Mouse (Mus musculus) liver, embryonic 14.5 days (tissue): ENCODE measurements at regions not wholly inside any gene's neighbourhood (a gene's known extent, or its start where the extent isn't known, plus 50 kb on each side); places are given as distances from the start of the nearest gene placed in this dataset.

Experiments
- ATAC-seq: fragments of 200-750 bp; cut with Nextera tagmentation; 2 replicates; pipeline ENCODE4 v1.8.0; 2017; ENCODE audit warnings: moderate number of reproducible peaks, mild to moderate bottlenecking, moderate library complexity; ENCODE audit not compliant: insufficient read depth
- DNase-seq, 3 experiments: peaks; one replicate each; pipeline ENCODE4 v3.0.0-alpha.2; 2012 to 2013; ENCODE audit warnings: low read depth in 3 of 3, low spot score in 3 of 3
- H3K27ac ChIP-seq: fragments of 300-500 bp; sonication (generic); 2 replicates; pipeline ENCODE4 v1.5.1; 2014; ENCODE audit warnings: moderate library complexity, mild to moderate bottlenecking, control low read depth, inconsistent platforms
- H3K27me3 ChIP-seq: fragments of 300-500 bp; sonication (generic); 2 replicates; pipeline ENCODE4 v1.6.1; 2014; ENCODE audit warnings: mild to moderate bottlenecking, low read length, moderate library complexity; ENCODE audit not compliant: control insufficient read depth, insufficient read depth
- H3K36me3 ChIP-seq: fragments of 300-500 bp; sonication (generic); replicated peaks from 2 replicates; pipeline ENCODE4 v1.6.1; 2014; ENCODE audit warnings: low read depth; ENCODE audit not compliant: control insufficient read depth, insufficient read depth
- H3K4me1 ChIP-seq, 2 experiments: fragments of 200-500 bp in 1 of 2; fragments of 300-500 bp in 1 of 2; sonication (generic) in 1 of 2; replicated peaks; 2 replicates each; pipeline ENCODE4 v1.6.1; 2012 to 2014; ENCODE audit warnings: antibody characterized with exemption in 1 of 2, inconsistent platforms in 1 of 2, low read length in 1 of 2; ENCODE audit not compliant: control insufficient read depth in 2 of 2, insufficient read depth in 2 of 2
- H3K4me2 ChIP-seq: fragments of 300-500 bp; sonication (generic); 2 replicates; pipeline ENCODE4 v1.6.1; 2014; ENCODE audit warnings: low read depth, mild to moderate bottlenecking, control low read depth, moderate library complexity
- H3K4me3 ChIP-seq, 2 experiments: fragments of 200-500 bp in 1 of 2; fragments of 300-500 bp in 1 of 2; sonication (generic) in 1 of 2; 2 replicates each; pipeline ENCODE4 v1.5.1; 2012 to 2014; ENCODE audit warnings: low read depth in 2 of 2, low read length in 2 of 2, mild to moderate bottlenecking in 2 of 2, control low read depth in 1 of 2, inconsistent platforms in 1 of 2, moderate library complexity in 1 of 2; ENCODE audit not compliant: insufficient read depth in 1 of 2
- H3K9ac ChIP-seq: fragments of 300-500 bp; sonication (generic); replicated peaks from 2 replicates; pipeline ENCODE4 v1.6.1; 2014; ENCODE audit warnings: mild to moderate bottlenecking, control low read depth, moderate library complexity
- H3K9me3 ChIP-seq: fragments of 300-500 bp; sonication (generic); 2 replicates; pipeline ENCODE4 v1.6.1; 2016; ENCODE audit warnings: low read length, mixed read lengths; ENCODE audit not compliant: control insufficient read depth
- CTCF ChIP-seq: IDR thresholded peaks from 2 replicates; pipeline ENCODE4 v1.5.1; 2016; ENCODE audit warnings: antibody characterized with exemption, low read depth, control low read depth
- EP300 ChIP-seq: IDR thresholded peaks from 2 replicates; pipeline ENCODE4 v1.6.1; 2016; ENCODE audit warnings: antibody characterized with exemption, low read depth
- WGBS: fragments of 180-500 bp; shearing (Covaris S2); extraction: QIAGEN DNeasy Blood & Tissue Kit; methylation state at CpG from one replicate; pipeline ENCODE4 v1.1.7; 2014; ENCODE audit not compliant: insufficient replicate concordance; 5-methylcytosine and 5-hydroxymethylcytosine counted together

GRCm38 (mm10) chr12:56414861-56415765, 69.4 kb upstream of the Mbip start:
- Histone ChIP-seq H3K4me1 (no peaks in the 10 kb centered on the region), H3K4me2 (no peak overlapping the region), H3K36me3 (no peaks in the 10 kb centered on the region), H3K9ac (no peak overlapping the region), H3K27ac (no peak overlapping the region), H3K4me3 (no peak overlapping the region), H3K27me3 (no peaks in the 10 kb centered on the region), H3K9me3 (no peaks in the 10 kb centered on the region)
- ATAC-seq (no peak), DNase-seq (no peak)
- WGBS = 56% methylated on average over 8 of the region's 8 CpGs
- TF ChIP-seq CTCF = no peak
- no peak for TF ChIP-seq EP300

GRCm38 (mm10) chr12:56405658-56406057, 60.0 kb upstream of the Mbip start:
- Histone ChIP-seq H3K4me3 (no peak overlapping the region), H3K27me3 (no peaks in the 10 kb centered on the region), H3K27ac (no peak overlapping the region), H3K36me3 (no peaks in the 10 kb centered on the region), H3K4me1 (no peaks in the 10 kb centered on the region), H3K4me2 (no peak overlapping the region), H3K9me3 (no peaks in the 10 kb centered on the region), H3K9ac (no peak overlapping the region)
- TF ChIP-seq EP300 (no peak), CTCF (no peak)
- ATAC-seq = no peak
- WGBS = 71% methylated on average over 5 of the region's 5 CpGs
- DNase-seq = no peak

- DNase-seq (peak; percentile 9 to 15 (median 9)), ATAC-seq (no peak)
- no peak overlapping the region for H3K27ac ChIP-seq
- WGBS = 22% methylated on average over 4 of the region's 4 CpGs
- H3K9me3 ChIP-seq = no peaks in the 10 kb centered on the region
- TF ChIP-seq EP300 = no peak
- peak; percentile 81 for TF ChIP-seq CTCF
- no peaks in the 10 kb centered on the region for H3K36me3 ChIP-seq
- H3K4me1 ChIP-seq = no peaks in the 10 kb centered on the region
- H3K27me3 ChIP-seq = no peaks in the 10 kb centered on the region
- H3K4me2 ChIP-seq = no peak overlapping the region
- H3K4me3 ChIP-seq = no peak overlapping the region
- no peak overlapping the region for H3K9ac ChIP-seq
Observed at GRCm38 (mm10) chr12:56404833-56405232, 59.1 kb upstream of the Mbip start.

- Histone ChIP-seq H3K9ac (no peak overlapping the region), H3K4me2 (no peak overlapping the region), H3K27me3 (no peaks in the 10 kb centered on the region), H3K4me1 (no peaks in the 10 kb centered on the region), H3K4me3 (no peak overlapping the region), H3K9me3 (no peaks in the 10 kb centered on the region), H3K36me3 (no peaks in the 10 kb centered on the region), H3K27ac (no peak overlapping the region)
- ATAC-seq = no peak
- WGBS = 57% methylated on average over 2 of the region's 2 CpGs
- no peak for TF ChIP-seq EP300
- TF ChIP-seq CTCF = no peak
- no peak for DNase-seq
Observed at GRCm38 (mm10) chr12:56404262-56404661, 58.6 kb upstream of the Mbip start.

GRCm38 (mm10) chr12:56403626-56404025, 57.9 kb upstream of the Mbip start:
- H3K27me3 ChIP-seq = no peaks in the 10 kb centered on the region
- WGBS = 45% methylated on average over 6 of the region's 6 CpGs
- H3K4me2 ChIP-seq = no peak overlapping the region
- no peaks in the 10 kb centered on the region for H3K36me3 ChIP-seq
- no peaks in the 10 kb centered on the region for H3K4me1 ChIP-seq
- H3K27ac ChIP-seq = no peak overlapping the region
- no peak overlapping the region for H3K9ac ChIP-seq
- TF ChIP-seq CTCF (no peak), EP300 (no peak)
- H3K4me3 ChIP-seq = no peak overlapping the region
- DNase-seq = no peak
- H3K9me3 ChIP-seq = no peaks in the 10 kb centered on the region
- ATAC-seq = no peak
